Mouse (Mus musculus): ENCODE measurements around the gene Il17rc. TPM values are rescaled to one million over a fixed set of nuclear protein-coding genes. Genes with fewer than 3 reads are reported as not detected.

The Il17rc gene
- polyA plus RNA-seq, 1 experiment from 2014 or later = 5.6 TPM

GRCm38 (mm10) chr6:113430846-113431245, 40.4 kb upstream of the Il17rc start:
- no peak for ATAC-seq (ENCODE audit: insufficient number of reproducible peaks, insufficient read depth, low FRiP score, low read depth)
- no peak overlapping the region for H3K9ac ChIP-seq (ENCODE audit: low read length)
- H3K27ac ChIP-seq (replicated peaks in 1 of 2; ENCODE audit: control insufficient read depth in 1 of 2, insufficient read depth in 1 of 2, low read depth in 2 of 2, low read length in 2 of 2) = no peak overlapping the region
- H3K36me3 ChIP-seq (ENCODE audit: control insufficient read depth, insufficient read depth, low read length) = no peaks in the 10 kb centered on the region
- H3K4me2 ChIP-seq (ENCODE audit: low read length) = no peak overlapping the region
- no peak overlapping the region for H3K4me3 ChIP-seq (ENCODE audit: control insufficient read depth in 1 of 2, insufficient read depth in 1 of 2, low read depth in 1 of 2, low read length in 2 of 2)
- no peaks in the 10 kb centered on the region for H3K4me1 ChIP-seq (ENCODE audit: control insufficient read depth in 2 of 2, insufficient read depth in 2 of 2, low read length in 2 of 2)
- no peaks in the 10 kb centered on the region for H3K27me3 ChIP-seq (ENCODE audit: control insufficient read depth, insufficient read depth, low read length)
- no peaks in the 10 kb centered on the region; the same call in 1 of the 2 replicates for H3K9me3 ChIP-seq (ENCODE audit: control insufficient read depth, low read length)
- WGBS = 54% methylated on average over 3 of the region's 3 CpGs

GRCm38 (mm10) chr6:113431801-113432200, 39.4 kb upstream of the Il17rc start:
- Histone ChIP-seq H3K36me3 (ENCODE audit: control insufficient read depth, insufficient read depth, low read length) (no peaks in the 10 kb centered on the region), H3K4me1 (ENCODE audit: control insufficient read depth in 2 of 2, insufficient read depth in 2 of 2, low read length in 2 of 2) (no peaks in the 10 kb centered on the region), H3K9me3 (ENCODE audit: control insufficient read depth, low read length) (no peaks in the 10 kb centered on the region; the same call in 1 of the 2 replicates), H3K9ac (ENCODE audit: low read length) (no peak overlapping the region), H3K4me3 (ENCODE audit: control insufficient read depth in 1 of 2, insufficient read depth in 1 of 2, low read depth in 1 of 2, low read length in 2 of 2) (no peak overlapping the region), H3K27ac (replicated peaks in 1 of 2; ENCODE audit: control insufficient read depth in 1 of 2, insufficient read depth in 1 of 2, low read depth in 2 of 2, low read length in 2 of 2) (no peak overlapping the region), H3K27me3 (ENCODE audit: control insufficient read depth, insufficient read depth, low read length) (no peaks in the 10 kb centered on the region), H3K4me2 (ENCODE audit: low read length) (no peak overlapping the region)
- 53% methylated on average over 3 of the region's 3 CpGs for WGBS
- ATAC-seq (ENCODE audit: insufficient number of reproducible peaks, insufficient read depth, low FRiP score, low read depth) = no peak

- Histone ChIP-seq H3K4me2 (ENCODE audit: low read length) (no peak overlapping the region), H3K4me3 (ENCODE audit: control insufficient read depth in 1 of 2, insufficient read depth in 1 of 2, low read depth in 1 of 2, low read length in 2 of 2) (no peak overlapping the region), H3K27me3 (ENCODE audit: control insufficient read depth, insufficient read depth, low read length) (no peaks in the 10 kb centered on the region), H3K36me3 (ENCODE audit: control insufficient read depth, insufficient read depth, low read length) (no peaks in the 10 kb centered on the region), H3K9ac (ENCODE audit: low read length) (no peak overlapping the region), H3K4me1 (ENCODE audit: control insufficient read depth in 2 of 2, insufficient read depth in 2 of 2, low read length in 2 of 2) (no peaks in the 10 kb centered on the region), H3K27ac (replicated peaks in 1 of 2; ENCODE audit: control insufficient read depth in 1 of 2, insufficient read depth in 1 of 2, low read depth in 2 of 2, low read length in 2 of 2) (no peak overlapping the region), H3K9me3 (ENCODE audit: control insufficient read depth, low read length) (no peaks in the 10 kb centered on the region)
- 69% methylated on average over 3 of the region's 3 CpGs for WGBS
- no peak for ATAC-seq (ENCODE audit: insufficient number of reproducible peaks, insufficient read depth, low FRiP score, low read depth)
Observed at GRCm38 (mm10) chr6:113433661-113434060, 37.6 kb upstream of the Il17rc start.

GRCm38 (mm10) chr6:113434691-113435090, 36.5 kb upstream of the Il17rc start:
- WGBS = 66% methylated on average over 7 of the region's 7 CpGs
- ATAC-seq (ENCODE audit: insufficient number of reproducible peaks, insufficient read depth, low FRiP score, low read depth) = no peak
- no peaks in the 10 kb centered on the region for H3K9me3 ChIP-seq (ENCODE audit: control insufficient read depth, low read length)
- H3K9ac ChIP-seq (ENCODE audit: low read length) = no peak overlapping the region
- no peak overlapping the region for H3K27ac ChIP-seq (replicated peaks in 1 of 2; ENCODE audit: control insufficient read depth in 1 of 2, insufficient read depth in 1 of 2, low read depth in 2 of 2, low read length in 2 of 2)
- H3K27me3 ChIP-seq (ENCODE audit: control insufficient read depth, insufficient read depth, low read length) = no peaks in the 10 kb centered on the region
- H3K4me2 ChIP-seq (ENCODE audit: low read length) = no peak overlapping the region
- no peaks in the 10 kb centered on the region for H3K4me1 ChIP-seq (ENCODE audit: control insufficient read depth in 2 of 2, insufficient read depth in 2 of 2, low read length in 2 of 2)
- no peaks in the 10 kb centered on the region for H3K36me3 ChIP-seq (ENCODE audit: control insufficient read depth, insufficient read depth, low read length)
- H3K4me3 ChIP-seq (ENCODE audit: control insufficient read depth in 1 of 2, insufficient read depth in 1 of 2, low read depth in 1 of 2, low read length in 2 of 2) = no peak overlapping the region

- Histone ChIP-seq H3K4me1 (ENCODE audit: control insufficient read depth in 2 of 2, insufficient read depth in 2 of 2, low read length in 2 of 2) (no peaks in the 10 kb centered on the region), H3K4me3 (ENCODE audit: control insufficient read depth in 1 of 2, insufficient read depth in 1 of 2, low read depth in 1 of 2, low read length in 2 of 2) (no peak within 1 kb of the TSS), H3K27me3 (ENCODE audit: control insufficient read depth, insufficient read depth, low read length) (no peaks in the 10 kb centered on the region), H3K9ac (ENCODE audit: low read length) (no peak within 1 kb of the TSS), H3K27ac (replicated peaks in 1 of 2; ENCODE audit: control insufficient read depth in 1 of 2, insufficient read depth in 1 of 2, low read depth in 2 of 2, low read length in 2 of 2) (no peak within 1 kb of the TSS), H3K4me2 (ENCODE audit: low read length) (no peak within 1 kb of the TSS), H3K36me3 (ENCODE audit: control insufficient read depth, insufficient read depth, low read length) (no peaks in the 10 kb centered on the region), H3K9me3 (ENCODE audit: control insufficient read depth, low read length) (no peaks in the 10 kb centered on the region)
- 71% methylated on average over 9 of the region's 9 CpGs for WGBS
- ATAC-seq (ENCODE audit: insufficient number of reproducible peaks, insufficient read depth, low FRiP score, low read depth) = no peak
Observed at GRCm38 (mm10) chr6:113435664-113436205, 35.5 kb upstream of the Il17rc start, which contains the start of gene Cidec. Gene Cidec, minus strand, starts transcription at chr6:113435760.

- H3K27me3 ChIP-seq (ENCODE audit: control insufficient read depth, insufficient read depth, low read length) = no peaks in the 10 kb centered on the region
- 72% methylated on average over 12 of the region's 12 CpGs for WGBS
- no peak overlapping the region for H3K9ac ChIP-seq (ENCODE audit: low read length)
- no peaks in the 10 kb centered on the region for H3K36me3 ChIP-seq (ENCODE audit: control insufficient read depth, insufficient read depth, low read length)
- peaks cover 2% of the 10 kb centered on the region in 2 experiments; a peak in 1 of 4 replicates for H3K4me1 ChIP-seq (ENCODE audit: control insufficient read depth in 2 of 2, insufficient read depth in 2 of 2, low read length in 2 of 2)
- no peak for ATAC-seq (ENCODE audit: insufficient number of reproducible peaks, insufficient read depth, low FRiP score, low read depth)
- H3K9me3 ChIP-seq (ENCODE audit: control insufficient read depth, low read length) = no peaks in the 10 kb centered on the region
- H3K27ac ChIP-seq (replicated peaks in 1 of 2; ENCODE audit: control insufficient read depth in 1 of 2, insufficient read depth in 1 of 2, low read depth in 2 of 2, low read length in 2 of 2) = no peak overlapping the region
- no peak overlapping the region for H3K4me3 ChIP-seq (ENCODE audit: control insufficient read depth in 1 of 2, insufficient read depth in 1 of 2, low read depth in 1 of 2, low read length in 2 of 2)
- no peak overlapping the region for H3K4me2 ChIP-seq (ENCODE audit: low read length)
Observed at GRCm38 (mm10) chr6:113437135-113437534, 34.1 kb upstream of the Il17rc start.

GRCm38 (mm10) chr6:113438721-113439430, 32.4 kb upstream of the Il17rc start:
- H3K9ac ChIP-seq (ENCODE audit: low read length) = no peak overlapping the region
- no peaks in the 10 kb centered on the region for H3K36me3 ChIP-seq (ENCODE audit: control insufficient read depth, insufficient read depth, low read length)
- 54% methylated on average over 12 of the region's 12 CpGs for WGBS
- H3K27ac ChIP-seq (replicated peaks in 1 of 2; ENCODE audit: control insufficient read depth in 1 of 2, insufficient read depth in 1 of 2, low read depth in 2 of 2, low read length in 2 of 2) = no peak overlapping the region
- H3K9me3 ChIP-seq (ENCODE audit: control insufficient read depth, low read length) = no peaks in the 10 kb centered on the region
- no peak for ATAC-seq (ENCODE audit: insufficient number of reproducible peaks, insufficient read depth, low FRiP score, low read depth)
- H3K27me3 ChIP-seq (ENCODE audit: control insufficient read depth, insufficient read depth, low read length) = no peaks in the 10 kb centered on the region
- H3K4me1 ChIP-seq (ENCODE audit: control insufficient read depth in 2 of 2, insufficient read depth in 2 of 2, low read length in 2 of 2) = peaks cover 7 to 11% of the 10 kb centered on the region in 2 experiments; a peak in 3 of 4 replicates
- H3K4me3 ChIP-seq (ENCODE audit: control insufficient read depth in 1 of 2, insufficient read depth in 1 of 2, low read depth in 1 of 2, low read length in 2 of 2) = no peak overlapping the region
- no peak overlapping the region for H3K4me2 ChIP-seq (ENCODE audit: low read length)
